Mouse (Mus musculus): ENCODE measurements at regions not wholly inside any gene's neighbourhood (a gene's known extent, or its start where the extent isn't known, plus 50 kb on each side); places are given as distances from the start of the nearest gene placed in this dataset.

- TF ChIP-seq EP300 (IDR thresholded peaks at IDR 0.05; ENCODE audit: low read depth) (no peak), CTCF (IDR thresholded peaks at IDR 0.05; ENCODE audit: low read depth) (no peak)
Observed at GRCm38 (mm10) chr8:91855881-91856280, 54.0 kb upstream of the Irx3 start.

All from liver, postnatal 0 days (tissue).